Mouse (Mus musculus) B cell, adult 62 days (primary cell): Measurements from ENCODE around the gene Opn3. TPM values are rescaled to one million over a fixed set of nuclear protein-coding genes. Genes with fewer than 3 reads are reported as not detected.

Source experiments
- total RNA-seq: library from RNA; stranded (reverse); gene quantifications from 4 replicates; pipeline ENCODE4 v1.2.4, GENCODE M21; 2023

The Opn3 gene
- total RNA-seq, result 1.7 to 3.3 TPM (median 2.1 TPM) in 4 replicates

DNA sequence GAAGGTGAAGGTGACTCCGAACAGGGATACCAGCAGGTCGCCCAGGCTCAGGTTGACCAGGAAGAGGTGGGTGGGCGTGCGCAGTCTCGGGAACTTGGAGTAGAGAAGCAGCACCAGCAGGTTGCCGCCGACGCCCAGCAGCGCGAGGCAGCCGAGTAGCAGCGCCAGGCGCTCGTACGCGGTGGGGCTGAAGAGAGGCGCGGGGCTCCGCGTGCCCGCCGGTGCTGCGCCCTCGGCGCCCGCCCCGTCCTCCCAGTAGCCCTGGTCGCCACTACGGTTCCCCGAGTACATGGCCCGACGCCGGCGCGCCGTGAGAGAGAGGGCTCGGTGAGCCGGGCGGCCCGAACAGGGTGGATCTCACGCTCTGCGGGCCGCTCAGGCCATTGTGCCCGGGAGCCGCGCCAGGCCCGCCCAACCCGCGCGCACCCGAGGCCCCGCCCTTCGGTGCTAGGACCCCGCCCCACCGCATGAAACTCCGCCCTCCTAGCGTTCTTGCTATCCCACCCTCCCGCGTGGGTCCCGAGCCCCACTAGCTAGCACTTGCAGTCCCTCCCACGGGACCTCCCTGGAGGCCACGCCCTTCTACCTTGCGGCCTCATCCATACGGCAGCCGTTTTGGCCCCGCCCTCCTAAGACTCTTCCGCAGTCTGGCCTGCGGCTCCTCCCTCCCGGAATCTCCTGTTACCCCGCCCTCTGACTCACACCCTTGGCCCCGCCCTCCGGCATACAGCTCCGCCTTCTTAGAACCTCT lies at the start of gene Opn3, which contains the start of gene Chml:
Gene Opn3, minus strand, starts transcription at position 531 of the 751 bp plus-strand sequence.
Gene Chml, minus strand, starts transcription at position 656 of the 751 bp plus-strand sequence.

DNA sequence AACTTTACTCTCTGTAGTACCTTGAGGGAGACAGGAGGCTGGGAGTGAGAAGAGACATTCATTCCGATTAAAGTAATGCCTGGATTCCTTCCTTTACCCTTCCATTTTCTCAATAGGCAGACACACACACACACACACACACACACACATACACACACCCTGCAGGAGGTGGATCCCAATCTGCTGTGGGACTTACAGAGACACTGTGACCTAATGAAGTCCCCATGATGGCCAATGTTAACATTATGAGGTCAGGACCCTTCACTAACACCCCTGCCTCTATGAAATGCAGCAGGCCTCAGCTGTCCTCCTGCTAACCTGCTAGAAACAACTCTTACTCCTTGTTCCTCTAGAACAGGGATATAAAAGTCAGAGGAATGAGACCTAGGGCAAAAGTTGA lies 5.7 kb upstream of the Opn3 start, which contains the start of gene Wdr64:
Gene Wdr64, plus strand, starts transcription at position 301 of the 400 bp plus-strand sequence.

DNA sequence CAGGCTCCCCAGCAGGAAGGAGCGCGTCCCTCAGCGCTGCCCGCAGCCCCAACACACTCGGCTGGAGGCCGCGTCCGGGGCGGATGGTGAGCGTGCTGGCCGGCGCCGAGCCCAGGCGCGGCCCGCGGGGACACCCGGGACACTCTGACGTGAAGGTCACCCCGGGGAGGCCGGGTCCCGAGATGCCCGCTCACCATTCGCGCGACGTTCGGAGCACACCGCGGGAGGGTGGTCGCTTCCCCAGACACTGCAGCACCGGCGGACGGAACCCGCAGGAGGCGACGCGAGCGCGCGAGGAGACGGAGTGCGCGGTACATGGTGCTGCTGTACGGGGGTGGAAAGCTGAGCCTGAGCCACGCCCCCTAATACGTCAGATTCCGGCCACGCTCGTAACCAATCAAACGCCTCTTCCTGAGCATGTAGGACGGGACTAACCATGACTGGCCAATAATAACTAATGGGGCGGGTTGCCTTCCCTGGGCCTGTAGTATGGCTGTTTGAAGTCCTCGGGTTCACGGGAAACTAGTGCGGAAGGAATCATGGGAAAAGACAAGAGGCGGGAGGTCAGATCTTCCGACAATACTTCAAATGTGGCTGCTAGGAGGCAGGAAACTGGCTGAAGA lies 67.2 kb downstream of the Opn3 start, which contains the start of gene Fh1:
Gene Fh1, minus strand, starts transcription at position 379 of the 623 bp plus-strand sequence.

DNA sequence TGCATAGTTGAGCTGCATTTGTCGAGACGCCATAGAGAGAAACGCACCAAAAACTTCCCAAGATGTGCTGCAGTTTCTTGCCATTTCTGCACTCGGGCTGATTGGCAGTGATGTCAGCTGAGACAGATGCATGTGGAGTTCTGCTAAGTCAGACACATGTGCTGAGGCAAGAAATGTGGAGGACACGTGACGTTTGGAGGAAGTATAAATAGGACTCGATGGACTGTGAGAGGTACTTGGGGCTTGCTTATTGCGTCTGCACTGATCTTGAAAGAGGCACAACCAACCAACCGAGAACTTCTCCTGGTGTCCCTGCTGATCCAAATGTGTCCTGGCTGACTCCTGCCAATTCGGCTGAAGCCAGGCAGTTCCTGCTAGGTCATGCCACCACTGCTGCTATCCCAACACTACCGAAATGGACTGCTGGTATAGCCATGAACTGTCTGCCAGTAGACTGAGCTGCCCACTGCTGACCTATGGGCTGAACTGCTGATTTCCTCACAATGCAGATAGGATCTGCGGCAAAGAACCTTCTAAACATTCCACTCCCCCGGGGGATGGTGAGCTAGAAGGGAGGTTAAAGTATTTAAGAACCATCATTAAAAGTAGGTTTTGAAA lies 72.7 kb downstream of the Opn3 start, which contains the start of gene Kmo:
Gene Kmo, plus strand, starts transcription at position 568 of the 618 bp plus-strand sequence.

Other genes with a start within 250 kb of the Opn3 start
- gene Rgs7, start 200.3 kb downstream of the Opn3 start, total RNA-seq, result not detected in 4 replicates
- gene Kmo, start 72.4 kb downstream of the Opn3 start, total RNA-seq, result 106 to 120 TPM (median 113 TPM) in 4 replicates
- 45.6 to 61.2 TPM (median 60.6 TPM) in 4 replicates for gene Fh1, start 67.1 kb downstream of the Opn3 start, total RNA-seq
- gene Chml, start 125 bp upstream of the Opn3 start, total RNA-seq, result 7.3 to 10.5 TPM (median 9.5 TPM) in 4 replicates
- not detected in 4 replicates for gene Wdr64, start 5.8 kb upstream of the Opn3 start, total RNA-seq
- 3.2 to 5.2 TPM (median 4.0 TPM) in 4 replicates for gene Exo1, start 187.8 kb upstream of the Opn3 start, total RNA-seq
- gene Gm38100, start 227.6 kb upstream of the Opn3 start, total RNA-seq, result not detected in 4 replicates